Mouse (Mus musculus): Measurements from ENCODE around the gene Atp11c.

DNA sequence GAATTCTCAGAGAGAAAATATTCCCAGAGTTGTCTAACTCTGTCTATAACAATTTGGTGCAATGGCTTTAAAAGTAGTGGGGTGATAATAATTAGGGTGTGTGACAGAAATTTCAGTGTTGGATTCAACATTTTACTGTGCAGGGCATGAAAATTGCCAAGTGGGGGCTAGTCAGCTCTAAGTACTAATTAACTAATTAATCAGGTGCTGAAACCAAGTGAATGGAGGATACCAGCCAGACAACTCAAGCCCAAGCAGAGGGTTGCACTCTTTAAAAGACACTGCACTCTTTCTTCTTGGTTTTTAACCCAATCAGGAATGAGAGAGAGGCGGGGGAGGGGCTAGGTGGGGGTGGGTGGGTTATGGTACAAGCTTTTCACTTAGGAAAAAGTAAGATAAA, 47.1 kb downstream of the Atp11c start:
- TF ChIP-seq CTCF (IDR thresholded peaks at IDR 0.05; ENCODE audit: low read depth) (no peak), EP300 (IDR thresholded peaks at IDR 0.05; ENCODE audit: low read depth) (no peak)

Data from liver, postnatal 0 days (tissue).